Mouse (Mus musculus): ENCODE results near the gene Mfap3l. TPM values are rescaled to one million over a fixed set of nuclear protein-coding genes. Genes with fewer than 3 reads are reported as not detected.
"Not testable (repeated sequence)": the region's sequence is repeated elsewhere in the genome, so short reads cannot be mapped to it uniquely, and the experiment has no call there.

Mfap3l gene
- total RNA-seq, 2 experiments from 2014 or later, result 53.3 to 56.4 TPM

DNA sequence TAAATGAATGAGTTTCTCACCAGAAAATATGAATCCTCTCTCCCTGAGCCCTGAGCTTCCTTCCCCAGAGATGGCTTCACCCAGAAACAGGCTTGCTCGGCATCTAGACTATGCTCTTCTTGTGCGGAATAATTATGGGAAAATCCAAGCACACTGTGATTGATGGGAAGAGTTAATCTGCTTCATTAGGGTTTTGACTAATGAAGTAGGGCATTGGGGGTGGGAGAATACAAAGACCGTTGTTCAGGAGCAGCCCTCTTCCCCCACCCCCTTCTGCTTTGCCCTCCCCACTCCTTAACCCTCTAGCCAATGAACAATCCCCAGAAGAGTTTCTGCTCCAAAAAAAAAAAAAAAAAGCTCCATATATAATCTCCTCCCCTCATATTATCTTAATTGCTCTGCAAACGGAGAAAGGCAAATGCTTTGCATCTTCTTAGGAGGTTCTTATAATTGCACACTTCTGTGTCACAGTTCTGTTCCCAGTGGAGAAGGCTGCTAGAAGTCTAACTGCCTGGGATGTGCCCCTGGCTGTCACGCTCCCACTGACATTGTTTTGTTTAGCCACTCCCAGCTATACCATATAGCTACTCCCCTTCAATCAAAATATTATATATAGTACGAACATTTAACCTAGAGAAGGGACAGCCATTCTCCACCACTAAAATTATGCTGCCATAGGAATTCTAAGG lies 24.9 kb downstream of the Mfap3l start:
- TF ChIP-seq CTCF (IDR thresholded peaks at IDR 0.05), result no peak
- Histone ChIP-seq H3K27ac (peak overlapping the region; percentile 57; the same call in 1 of the 2 replicates), H3K4me3 (no peak overlapping the region)
- DNase-seq (ENCODE audit: extremely low spot score in 1 of 2, low spot score in 2 of 2), result no peak
- intact Hi-C loops (cut with DNase I), result no loop called here

DNA sequence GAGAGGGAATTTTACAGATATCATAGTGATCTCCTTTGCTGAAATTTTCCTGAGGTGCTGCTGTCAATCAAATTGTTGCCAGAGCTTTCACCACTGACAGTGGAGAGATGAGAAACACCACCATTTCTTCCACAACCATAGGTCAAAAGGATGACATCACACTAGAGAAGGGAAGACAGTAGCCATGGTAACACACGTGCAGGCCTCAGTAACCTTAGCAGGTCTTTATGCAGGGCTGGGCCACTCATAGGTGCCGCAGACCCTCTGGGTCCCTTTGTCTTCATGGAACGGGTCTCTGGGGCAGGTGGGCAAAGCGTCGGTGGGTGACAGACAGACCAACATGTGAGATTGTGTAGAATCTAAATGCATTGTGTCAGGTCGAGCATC lies 25.5 kb downstream of the Mfap3l start:
- intact Hi-C loops (cut with DNase I), result no loop called here
- TF ChIP-seq CTCF (IDR thresholded peaks at IDR 0.05), result no peak
- no peak for DNase-seq (ENCODE audit: extremely low spot score in 1 of 2, low spot score in 2 of 2)
- H3K4me3 ChIP-seq, result no peak overlapping the region
- no peak overlapping the region; the same call in 1 of the 2 replicates for H3K27ac ChIP-seq

DNA sequence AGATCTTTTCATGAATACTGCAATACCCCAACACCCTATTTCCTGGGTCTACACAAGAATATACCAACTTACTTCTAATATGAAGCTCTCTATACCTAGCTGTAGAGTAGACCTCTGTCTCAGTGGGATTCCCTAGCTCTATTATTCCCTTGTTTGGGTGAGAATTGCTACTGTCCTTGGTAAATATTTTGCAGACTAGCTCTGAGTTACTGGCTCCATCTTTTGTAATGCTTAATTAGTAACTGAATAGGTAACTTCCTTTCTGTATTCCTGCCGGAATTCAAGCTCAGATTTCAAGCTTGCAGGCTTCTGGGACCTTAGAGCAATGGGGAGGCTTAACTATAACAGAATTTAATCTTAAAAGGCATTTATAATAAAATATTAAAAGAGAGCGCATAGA lies 26.1 kb downstream of the Mfap3l start:
- intact Hi-C loops (cut with DNase I); H3K27ac ChIP-seq; H3K4me3 ChIP-seq; DNase-seq (ENCODE audit: extremely low spot score in 1 of 2, low spot score in 2 of 2): not testable (repeated sequence)

DNA sequence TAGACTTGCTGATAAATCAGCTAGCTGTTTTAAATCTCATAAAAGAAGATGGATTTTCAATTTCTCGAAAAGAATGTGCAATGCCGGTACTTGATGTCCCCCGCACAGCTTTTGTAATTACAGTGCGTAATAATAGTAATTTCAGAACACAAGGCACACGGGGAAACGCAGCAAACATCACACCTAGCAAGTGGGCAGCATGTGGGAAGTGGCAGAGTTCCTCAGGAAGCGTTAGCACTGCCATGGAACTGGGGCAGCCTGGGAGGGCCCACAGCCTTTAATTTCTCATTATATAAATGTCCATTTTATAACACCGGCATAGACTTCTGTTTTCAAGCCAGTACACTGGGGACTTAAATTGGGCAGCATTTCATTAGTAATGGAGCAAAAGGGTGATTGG lies 27.1 kb downstream of the Mfap3l start:
- no peak for DNase-seq (ENCODE audit: extremely low spot score in 1 of 2, low spot score in 2 of 2)
- no peak overlapping the region for H3K4me3 ChIP-seq
- intact Hi-C loops (cut with DNase I), result no loop called here
- TF ChIP-seq CTCF (IDR thresholded peaks at IDR 0.05), result no peak
- peak overlapping the region; percentile 50 for H3K27ac ChIP-seq

DNA sequence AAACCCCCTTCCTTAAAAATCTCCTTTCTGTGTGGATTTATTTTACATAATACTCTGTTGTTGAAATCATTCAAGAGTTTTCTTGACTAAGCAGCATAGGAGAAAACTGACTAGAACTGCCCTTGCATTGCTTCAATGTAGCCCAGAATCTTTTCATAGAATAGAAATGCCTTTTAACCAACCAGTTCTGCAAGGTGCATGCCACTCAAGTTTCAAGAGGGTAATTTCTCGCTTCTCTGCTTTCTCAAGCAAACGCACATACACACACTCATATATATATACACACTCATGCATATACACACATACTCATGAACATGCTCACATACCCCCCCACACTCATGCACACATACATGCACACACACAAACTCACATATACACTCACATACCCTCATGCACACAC lies 28.6 kb downstream of the Mfap3l start:
- no peak for TF ChIP-seq CTCF (IDR thresholded peaks at IDR 0.05)
- no peak overlapping the region for H3K27ac ChIP-seq
- intact Hi-C loops (cut with DNase I), result no loop called here

DNA sequence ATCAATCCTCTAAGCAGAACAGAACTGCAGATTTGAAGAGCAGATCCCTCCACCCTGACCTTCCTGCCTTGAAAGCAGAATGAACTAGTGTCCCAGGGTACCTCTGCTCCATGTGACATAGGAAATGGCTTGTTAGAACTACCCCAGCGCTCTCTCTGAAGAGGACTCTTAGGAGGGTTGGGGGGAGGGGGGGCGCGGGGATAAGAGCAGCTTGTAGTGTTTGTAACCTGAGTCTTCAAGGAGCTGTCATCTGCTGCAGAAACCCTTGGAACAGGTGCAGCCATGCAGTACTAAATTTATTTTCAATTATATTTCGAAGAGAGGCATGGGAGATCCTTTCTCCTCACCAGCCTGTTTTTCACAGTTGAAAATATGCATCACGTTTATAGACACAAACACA lies 30.9 kb downstream of the Mfap3l start:
- no peak for DNase-seq (ENCODE audit: extremely low spot score in 1 of 2, low spot score in 2 of 2)
- Histone ChIP-seq H3K4me3 (no peak overlapping the region), H3K27ac (no peak overlapping the region)
- no peak for TF ChIP-seq CTCF (IDR thresholded peaks at IDR 0.05)
- intact Hi-C loops (cut with DNase I), result no loop called here

More for the DNA sequence above, 28.6 kb downstream of the Mfap3l start:
- no peak overlapping the region for H3K4me3 ChIP-seq
- DNase-seq (ENCODE audit: extremely low spot score in 1 of 2, low spot score in 2 of 2), result no peak

DNA sequence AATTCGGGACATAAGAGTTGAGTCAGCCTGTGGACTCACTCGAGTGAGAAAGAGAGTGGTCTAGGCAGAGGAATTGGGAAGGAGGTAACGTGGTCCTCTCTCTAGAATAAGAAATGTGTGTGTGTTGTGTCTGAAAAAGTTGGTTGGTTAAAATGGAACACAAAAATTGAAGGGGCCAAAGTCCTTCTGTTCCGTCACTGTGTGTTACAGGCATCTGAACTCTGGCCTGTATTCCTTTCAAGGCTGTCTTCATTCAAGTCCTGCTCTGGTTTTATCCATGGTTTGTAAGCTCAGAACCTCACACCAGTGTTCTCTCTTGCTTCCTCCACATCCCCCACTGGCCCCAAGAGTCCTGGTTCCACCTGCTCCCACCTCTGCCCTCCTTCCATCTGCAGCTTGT lies 33.2 kb downstream of the Mfap3l start:
- no peak overlapping the region for H3K4me3 ChIP-seq
- intact Hi-C loops (cut with DNase I), result loop anchor here (2.0 to 5.0 kb wide), 2 partner anchors 33 to 106 kb away; partner anchors contain the start of gene Mfap3l
- H3K27ac ChIP-seq, result no peak overlapping the region; the same call in 1 of the 2 replicates
- TF ChIP-seq CTCF (IDR thresholded peaks at IDR 0.05), result no peak
- DNase-seq (ENCODE audit: extremely low spot score in 1 of 2, low spot score in 2 of 2), result no peak

DNA sequence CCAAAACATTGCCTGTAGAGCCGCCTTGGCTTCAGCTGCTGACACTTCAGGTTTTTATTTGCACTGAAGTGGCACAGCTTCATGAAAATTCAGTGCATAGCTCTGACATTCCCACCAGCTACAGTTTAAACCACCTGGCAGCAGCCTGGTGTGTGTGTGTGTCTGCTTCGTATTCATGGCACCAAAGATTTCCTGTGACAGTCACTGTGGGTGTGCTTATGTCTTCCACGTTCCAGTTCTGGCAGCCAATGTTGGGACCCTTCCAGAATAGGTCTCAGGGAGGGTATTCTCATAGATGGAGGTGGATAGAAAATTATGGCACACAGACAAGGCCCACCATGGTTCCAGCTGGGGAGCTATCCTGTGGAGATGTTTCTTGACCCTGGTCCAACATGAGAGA lies 34.2 kb downstream of the Mfap3l start:
- intact Hi-C loops (cut with DNase I), result loop anchor here (2.0 to 5.0 kb wide), 2 partner anchors 34 to 105 kb away; partner anchors contain the start of gene Mfap3l

DNA sequence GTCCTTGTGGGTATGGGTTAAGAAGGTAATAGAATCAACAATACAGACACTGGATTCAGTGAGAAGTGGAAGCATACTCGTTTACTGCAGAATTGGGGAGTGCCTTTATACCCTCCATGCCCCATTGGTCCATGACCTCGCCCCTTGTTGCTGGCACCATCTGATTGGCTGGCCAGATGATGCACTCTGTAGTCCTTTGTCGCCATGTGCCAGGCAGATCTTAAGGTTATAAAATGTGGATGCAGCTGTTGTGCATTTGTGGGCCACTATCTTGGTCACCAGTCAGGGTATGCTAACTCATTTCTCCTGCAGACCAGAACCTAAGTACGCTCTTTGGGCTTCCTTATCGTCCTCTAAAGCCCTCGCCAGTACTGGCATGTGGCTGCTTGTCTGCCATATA lies 46.0 kb downstream of the Mfap3l start:
- intact Hi-C loops (cut with DNase I), result no loop called here
- TF ChIP-seq CTCF (IDR thresholded peaks at IDR 0.05), result no peak
- DNase-seq (ENCODE audit: extremely low spot score in 1 of 2, low spot score in 2 of 2), result no peak
- Histone ChIP-seq H3K4me3 (no peak overlapping the region), H3K27ac (no peak overlapping the region)

More for the DNA sequence above, 34.2 kb downstream of the Mfap3l start:
- Histone ChIP-seq H3K4me3 (no peak overlapping the region), H3K27ac (no peak overlapping the region)
- TF ChIP-seq CTCF (IDR thresholded peaks at IDR 0.05), result no peak
- no peak for DNase-seq (ENCODE audit: extremely low spot score in 1 of 2, low spot score in 2 of 2)

DNA sequence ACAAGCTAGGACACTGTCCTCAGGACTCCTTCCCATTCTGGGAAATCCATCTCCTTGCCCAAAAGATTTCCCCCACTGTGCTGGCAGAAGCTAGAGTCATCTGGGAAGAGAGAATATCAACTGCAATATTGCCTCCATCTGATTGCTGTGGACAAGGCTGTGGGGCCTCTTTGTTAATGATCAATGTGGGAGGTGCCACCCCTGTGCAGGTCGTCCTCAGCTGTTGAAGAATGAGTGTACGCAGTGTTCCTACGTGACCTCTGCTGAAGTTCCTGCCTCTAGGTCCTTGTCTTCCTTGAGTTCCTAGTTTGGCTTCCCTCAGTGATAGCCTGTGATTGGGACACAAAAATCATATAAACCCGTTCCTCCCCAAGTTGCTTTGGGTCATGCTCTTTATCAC lies 49.2 kb downstream of the Mfap3l start:
- Histone ChIP-seq H3K4me3 (no peak overlapping the region), H3K27ac (no peak overlapping the region)
- intact Hi-C loops (cut with DNase I), result no loop called here
- no peak for DNase-seq (ENCODE audit: extremely low spot score in 1 of 2, low spot score in 2 of 2)
- no peak for TF ChIP-seq CTCF (IDR thresholded peaks at IDR 0.05)

DNA sequence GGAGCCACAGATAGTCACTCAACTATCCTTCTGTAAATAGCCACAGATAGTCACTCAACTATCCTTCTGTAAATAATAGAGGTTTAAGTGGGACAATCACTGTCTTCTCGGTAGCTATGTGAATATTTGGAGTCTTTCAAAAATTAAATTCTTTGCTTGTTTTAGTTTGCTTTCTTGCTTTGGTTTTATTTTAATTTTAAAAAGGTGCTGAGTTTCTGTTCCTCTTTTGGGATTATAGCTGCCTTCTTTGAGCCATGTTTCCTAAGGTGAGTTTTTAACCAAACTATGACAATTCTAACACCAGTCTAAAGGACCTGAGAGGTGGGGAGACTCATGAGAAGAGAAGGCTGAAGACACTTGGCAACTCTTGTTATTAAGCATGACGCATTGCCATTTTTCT lies 49.7 kb downstream of the Mfap3l start:
- no peak overlapping the region for H3K27ac ChIP-seq
- no peak overlapping the region for H3K4me3 ChIP-seq
- no peak for DNase-seq (ENCODE audit: extremely low spot score in 1 of 2, low spot score in 2 of 2)
- TF ChIP-seq CTCF (IDR thresholded peaks at IDR 0.05), result no peak
- intact Hi-C loops (cut with DNase I), result no loop called here

DNA sequence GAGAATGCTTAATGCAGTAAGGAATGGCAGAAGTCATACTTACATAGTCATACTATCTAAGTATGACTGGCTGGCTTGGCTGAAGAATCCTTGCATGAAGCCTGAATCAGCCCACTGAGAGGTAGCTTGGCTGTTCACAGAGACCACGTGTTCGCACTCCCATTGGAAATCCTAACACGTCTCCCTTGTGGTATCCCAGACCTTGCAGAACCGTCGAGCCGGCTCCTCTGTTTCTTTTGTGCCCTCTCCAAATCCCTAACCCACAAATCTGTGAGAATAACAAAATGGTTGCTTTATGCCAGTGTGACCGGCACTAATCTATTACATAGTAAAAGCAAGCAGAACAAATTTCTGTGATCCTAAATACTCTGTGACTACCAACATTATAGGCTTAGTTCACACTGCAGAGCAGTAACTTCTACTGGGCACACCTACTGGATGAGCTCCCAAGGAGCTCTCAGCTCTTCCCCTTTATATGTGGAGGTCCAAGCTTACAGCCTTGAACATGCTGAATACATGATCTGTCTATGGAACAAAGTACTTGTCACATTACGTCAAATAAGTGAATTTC lies 79.0 kb downstream of the Mfap3l start:
- no peak for DNase-seq (ENCODE audit: extremely low spot score in 1 of 2, low spot score in 2 of 2)
- no peak for TF ChIP-seq CTCF (IDR thresholded peaks at IDR 0.05)
- Histone ChIP-seq H3K4me3 (no peak overlapping the region), H3K27ac (no peak overlapping the region)
- intact Hi-C loops (cut with DNase I), result no loop called here

DNA sequence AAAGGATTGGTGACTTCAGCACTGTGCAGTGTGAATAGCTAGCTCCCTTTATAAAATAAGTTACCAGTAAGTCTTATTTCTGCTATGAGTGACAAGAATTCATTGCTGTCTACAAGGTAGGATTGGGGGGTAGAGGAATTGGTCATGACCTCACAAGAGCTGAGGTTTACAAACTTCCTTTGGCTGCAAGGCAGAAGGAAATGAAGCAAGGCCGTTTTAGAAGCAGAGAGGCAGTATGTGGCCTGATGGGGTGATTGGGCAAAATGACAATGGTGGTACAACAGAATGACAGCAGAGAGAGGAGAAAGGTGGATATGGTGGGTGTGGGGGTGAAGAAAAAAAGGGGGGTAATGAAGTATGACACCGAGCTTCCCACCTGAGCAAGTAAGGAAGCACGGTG lies 82.1 kb downstream of the Mfap3l start:
- Histone ChIP-seq H3K27ac (no peak overlapping the region), H3K4me3 (no peak overlapping the region)
- intact Hi-C loops (cut with DNase I), result no loop called here
- DNase-seq (ENCODE audit: extremely low spot score in 1 of 2, low spot score in 2 of 2), result no peak
- no peak for TF ChIP-seq CTCF (IDR thresholded peaks at IDR 0.05)
